Mouse (Mus musculus): ENCODE measurements around the gene Cct8l1. TPM values are rescaled to one million over a fixed set of nuclear protein-coding genes. Genes with fewer than 3 reads are reported as not detected.

The Cct8l1 gene
- polyA plus RNA-seq (2014; fragmentation: Nextera tagmentation; extraction: Ambion mirVana) = 0.22 TPM in 1 of 2 replicates, not detected in the other

GRCm38 (mm10) chr5:25515767-25516166 is at the start of gene Cct8l1:
Gene Cct8l1, plus strand, starts transcription at chr5:25516067.
- WGBS = 93% methylated on average over 5 of the region's 5 CpGs
- ATAC-seq (ENCODE audit: low FRiP score, low TSS enrichment) = no peak
- no peak within 1 kb of the TSS for H3K9ac ChIP-seq (replicated peaks; ENCODE audit: low read length)
- H3K4me3 ChIP-seq (replicated peaks; ENCODE audit: low read depth, low read length) = no peak within 1 kb of the TSS
- no peaks in the 10 kb centered on the region for H3K36me3 ChIP-seq (ENCODE audit: control insufficient read depth, insufficient read depth, low read length)
- no peaks in the 10 kb centered on the region for H3K27me3 ChIP-seq (ENCODE audit: control insufficient read depth, insufficient read depth, low read length)
- H3K4me1 ChIP-seq (ENCODE audit: control insufficient read depth, insufficient read depth, low read length) = no peaks in the 10 kb centered on the region
- no peak within 1 kb of the TSS for H3K4me2 ChIP-seq (ENCODE audit: low read length)
- DNase-seq = no peak
- no peaks in the 10 kb centered on the region for H3K9me3 ChIP-seq (ENCODE audit: control insufficient read depth, low read length)
- no peak within 1 kb of the TSS for H3K27ac ChIP-seq (replicated peaks; ENCODE audit: low read depth, low read length)

DNA sequence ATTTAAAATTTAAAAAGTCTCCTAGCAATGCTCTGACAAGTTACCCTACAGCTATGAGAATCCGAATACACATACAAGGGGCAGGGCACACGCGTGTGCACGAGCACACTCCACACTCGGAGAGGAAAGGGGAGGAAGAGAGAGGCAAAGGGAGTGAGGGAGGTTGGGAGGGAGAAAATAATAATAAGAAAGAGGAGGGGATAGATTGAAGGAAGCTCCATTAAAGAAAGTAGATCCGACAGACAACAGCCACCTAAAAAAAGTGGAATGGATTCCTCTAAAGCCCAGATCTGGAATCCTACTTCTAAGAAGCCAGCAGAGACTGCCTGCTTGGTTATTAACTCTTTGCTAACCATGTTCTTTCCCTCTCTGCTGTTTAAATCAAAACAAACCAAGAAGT is 43.8 kb upstream of the Cct8l1 start:
- Histone ChIP-seq H3K27me3 (ENCODE audit: control insufficient read depth, insufficient read depth, low read length) (no peaks in the 10 kb centered on the region), H3K4me2 (ENCODE audit: low read length) (peak overlapping the region; percentile 50), H3K9ac (replicated peaks; ENCODE audit: low read length) (peak overlapping the region; percentile 17; the same call in 1 of the 2 replicates), H3K4me3 (replicated peaks; ENCODE audit: low read depth, low read length) (peak overlapping the region; percentile 32), H3K36me3 (ENCODE audit: control insufficient read depth, insufficient read depth, low read length) (no peaks in the 10 kb centered on the region), H3K27ac (replicated peaks; ENCODE audit: low read depth, low read length) (peak overlapping the region; percentile 60; the same call in 1 of the 2 replicates), H3K4me1 (ENCODE audit: control insufficient read depth, insufficient read depth, low read length) (0 out of 2 replicates have a peak, but pooled peaks cover 6% of the 10 kb centered on the region), H3K9me3 (ENCODE audit: control insufficient read depth, low read length) (no peaks in the 10 kb centered on the region)
- 2% methylated on average over 6 of the region's 6 CpGs for WGBS
- no peak; the same call in 1 of the 2 replicates for ATAC-seq (ENCODE audit: low FRiP score, low TSS enrichment)
- peak; percentile 75 for DNase-seq

GRCm38 (mm10) chr5:25475789-25476188 is 40.1 kb upstream of the Cct8l1 start:
- Histone ChIP-seq H3K36me3 (ENCODE audit: control insufficient read depth, insufficient read depth, low read length) (no peaks in the 10 kb centered on the region), H3K4me1 (ENCODE audit: control insufficient read depth, insufficient read depth, low read length) (0 out of 2 replicates have a peak, but pooled peaks cover 6% of the 10 kb centered on the region), H3K9ac (replicated peaks; ENCODE audit: low read length) (no peak overlapping the region), H3K9me3 (ENCODE audit: control insufficient read depth, low read length) (no peaks in the 10 kb centered on the region), H3K27me3 (ENCODE audit: control insufficient read depth, insufficient read depth, low read length) (no peaks in the 10 kb centered on the region), H3K4me3 (replicated peaks; ENCODE audit: low read depth, low read length) (no peak overlapping the region), H3K27ac (replicated peaks; ENCODE audit: low read depth, low read length) (no peak overlapping the region), H3K4me2 (ENCODE audit: low read length) (no peak overlapping the region)
- ATAC-seq (ENCODE audit: low FRiP score, low TSS enrichment) = no peak
- no peak for DNase-seq
- 87% methylated on average over 2 of the region's 2 CpGs for WGBS

DNA sequence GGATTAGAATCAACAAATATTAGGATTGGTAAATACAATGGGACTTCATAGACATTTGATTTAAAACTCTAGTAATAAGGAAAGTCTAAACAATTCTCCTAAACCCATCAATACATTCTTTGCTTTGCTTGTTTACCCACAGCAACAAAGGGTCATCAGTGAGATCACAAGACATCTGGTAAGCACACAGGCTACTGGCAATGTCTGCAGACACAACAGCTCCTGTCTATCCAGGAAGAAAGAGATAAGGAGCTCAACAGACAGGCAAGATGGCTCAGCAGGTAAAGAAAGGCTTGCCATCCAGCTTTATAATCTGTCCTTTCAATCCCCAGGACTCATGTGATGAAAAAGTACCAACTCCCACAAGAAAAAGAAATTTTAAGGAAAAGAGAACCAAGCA is 37.0 kb upstream of the Cct8l1 start:
- ATAC-seq (ENCODE audit: low FRiP score, low TSS enrichment) = no peak
- Histone ChIP-seq H3K36me3 (ENCODE audit: control insufficient read depth, insufficient read depth, low read length) (no peaks in the 10 kb centered on the region), H3K9ac (replicated peaks; ENCODE audit: low read length) (no peak overlapping the region), H3K9me3 (ENCODE audit: control insufficient read depth, low read length) (no peaks in the 10 kb centered on the region), H3K4me1 (ENCODE audit: control insufficient read depth, insufficient read depth, low read length) (no peaks in the 10 kb centered on the region), H3K27ac (replicated peaks; ENCODE audit: low read depth, low read length) (no peak overlapping the region), H3K4me2 (ENCODE audit: low read length) (no peak overlapping the region), H3K27me3 (ENCODE audit: control insufficient read depth, insufficient read depth, low read length) (no peaks in the 10 kb centered on the region), H3K4me3 (replicated peaks; ENCODE audit: low read depth, low read length) (no peak overlapping the region)
- no peak for DNase-seq

GRCm38 (mm10) chr5:25496652-25497051 is 19.2 kb upstream of the Cct8l1 start:
- no peaks in the 10 kb centered on the region for H3K36me3 ChIP-seq (ENCODE audit: control insufficient read depth, insufficient read depth, low read length)
- 0 out of 2 replicates have a peak overlapping the region, but pooled peaks have one; percentile 97 for H3K9ac ChIP-seq (replicated peaks; ENCODE audit: low read length)
- H3K27me3 ChIP-seq (ENCODE audit: control insufficient read depth, insufficient read depth, low read length) = no peaks in the 10 kb centered on the region
- no peaks in the 10 kb centered on the region for H3K9me3 ChIP-seq (ENCODE audit: control insufficient read depth, low read length)
- peaks cover 18% of the 10 kb centered on the region for H3K4me1 ChIP-seq (ENCODE audit: control insufficient read depth, insufficient read depth, low read length)
- ATAC-seq (ENCODE audit: low FRiP score, low TSS enrichment) = no peak
- no peak overlapping the region for H3K27ac ChIP-seq (replicated peaks; ENCODE audit: low read depth, low read length)
- DNase-seq = no peak
- 47% methylated on average over 2 of the region's 2 CpGs for whole genome bisulfite sequencing
- H3K4me2 ChIP-seq (ENCODE audit: low read length) = peak overlapping the region; percentile 85
- H3K4me3 ChIP-seq (replicated peaks; ENCODE audit: low read depth, low read length) = peak overlapping the region; percentile 97

DNA sequence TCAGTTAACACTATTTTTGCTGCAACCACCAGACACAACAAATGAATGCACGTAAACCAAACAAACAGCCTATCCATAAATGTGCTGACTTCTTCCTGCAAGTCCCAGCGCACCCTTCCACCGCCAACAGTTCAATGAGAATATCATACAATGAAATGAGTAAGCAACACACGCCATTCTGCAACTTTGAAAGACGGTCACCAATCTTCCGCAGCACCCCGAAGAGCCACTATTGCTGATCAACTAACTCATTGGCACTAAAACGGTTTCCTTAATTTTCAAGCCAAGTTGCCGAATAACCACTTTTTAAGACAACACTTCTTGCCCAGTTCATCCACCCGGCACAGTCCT is 18.5 kb upstream of the Cct8l1 start:
- ATAC-seq (ENCODE audit: low FRiP score, low TSS enrichment) = no peak
- Histone ChIP-seq H3K27ac (replicated peaks; ENCODE audit: low read depth, low read length) (peak overlapping the region; percentile 99), H3K27me3 (ENCODE audit: control insufficient read depth, insufficient read depth, low read length) (no peaks in the 10 kb centered on the region), H3K9ac (replicated peaks; ENCODE audit: low read length) (peak overlapping the region; percentile 97), H3K4me2 (ENCODE audit: low read length) (peak overlapping the region; percentile 85), H3K36me3 (ENCODE audit: control insufficient read depth, insufficient read depth, low read length) (no peaks in the 10 kb centered on the region), H3K9me3 (ENCODE audit: control insufficient read depth, low read length) (no peaks in the 10 kb centered on the region), H3K4me1 (ENCODE audit: control insufficient read depth, insufficient read depth, low read length) (peaks cover 18% of the 10 kb centered on the region), H3K4me3 (replicated peaks; ENCODE audit: low read depth, low read length) (peak overlapping the region; percentile 97)
- 2% methylated on average over 10 of the region's 10 CpGs for WGBS
- DNase-seq = peak; percentile 51

GRCm38 (mm10) chr5:25497720-25498345 is 18.0 kb upstream of the Cct8l1 start:
- Histone ChIP-seq H3K9me3 (ENCODE audit: control insufficient read depth, low read length) (no peaks in the 10 kb centered on the region), H3K36me3 (ENCODE audit: control insufficient read depth, insufficient read depth, low read length) (no peaks in the 10 kb centered on the region), H3K27me3 (ENCODE audit: control insufficient read depth, insufficient read depth, low read length) (no peaks in the 10 kb centered on the region), H3K4me2 (ENCODE audit: low read length) (peak overlapping the region; percentile 85), H3K27ac (replicated peaks; ENCODE audit: low read depth, low read length) (peak overlapping the region; percentile 99), H3K9ac (replicated peaks; ENCODE audit: low read length) (peak overlapping the region; percentile 97), H3K4me1 (ENCODE audit: control insufficient read depth, insufficient read depth, low read length) (peaks cover 18% of the 10 kb centered on the region), H3K4me3 (replicated peaks; ENCODE audit: low read depth, low read length) (peak overlapping the region; percentile 97)
- DNase-seq (peak; percentile 73), ATAC-seq (ENCODE audit: low FRiP score, low TSS enrichment) (peak; percentile 10)
- WGBS = under 1% methylated on average over 78 of the region's 78 CpGs

DNA sequence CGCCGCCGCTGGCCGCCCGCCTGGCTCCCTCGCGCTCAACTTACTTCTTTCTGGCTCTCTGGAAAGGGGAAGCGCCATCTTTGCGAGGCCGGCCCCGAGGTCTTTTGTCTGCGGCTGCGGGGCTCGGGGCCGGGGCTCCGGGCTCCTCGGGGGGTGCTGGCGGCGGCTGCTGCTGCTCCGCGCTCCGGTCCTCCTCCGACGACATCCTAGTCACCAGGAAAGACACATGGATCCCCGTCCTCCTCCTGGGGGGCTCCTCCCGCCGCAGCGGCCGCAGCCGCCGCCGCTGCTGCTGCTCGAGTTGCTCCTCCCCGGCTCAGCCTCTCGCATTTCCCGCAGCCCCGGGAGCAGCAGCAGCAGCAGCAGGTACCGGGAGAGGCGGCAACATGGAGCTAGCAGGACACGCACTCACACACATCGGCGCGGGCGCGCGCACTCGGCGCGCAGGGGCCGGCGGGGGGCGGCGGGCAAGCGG is 17.5 kb upstream of the Cct8l1 start, which contains the start of gene Kmt2c:
Gene Kmt2c (minus strand): TSS at position 438 of the 475 bp plus-strand sequence.
- H3K4me3 ChIP-seq (replicated peaks; ENCODE audit: low read depth, low read length) = peak within 1 kb of the TSS; percentile 97
- peak within 1 kb of the TSS; percentile 99 for H3K27ac ChIP-seq (replicated peaks; ENCODE audit: low read depth, low read length)
- peak within 1 kb of the TSS; percentile 97 for H3K9ac ChIP-seq (replicated peaks; ENCODE audit: low read length)
- peak within 1 kb of the TSS; percentile 85 for H3K4me2 ChIP-seq (ENCODE audit: low read length)
- ATAC-seq (ENCODE audit: low FRiP score, low TSS enrichment) (peak; percentile 21), DNase-seq (no peak)
- H3K27me3 ChIP-seq (ENCODE audit: control insufficient read depth, insufficient read depth, low read length) = no peaks in the 10 kb centered on the region
- H3K4me1 ChIP-seq (ENCODE audit: control insufficient read depth, insufficient read depth, low read length) = peaks cover 18% of the 10 kb centered on the region
- no peaks in the 10 kb centered on the region for H3K36me3 ChIP-seq (ENCODE audit: control insufficient read depth, insufficient read depth, low read length)
- WGBS = 0% methylated on average over 50 of the region's 54 CpGs
- no peaks in the 10 kb centered on the region for H3K9me3 ChIP-seq (ENCODE audit: control insufficient read depth, low read length)
